Mouse (Mus musculus) spleen, postnatal 14 days (tissue): ENCODE measurements around the gene Fkbp5.

Experiments
- DNase-seq, 2 experiments: peaks; one replicate each; pipeline ENCODE4 v3.0.0; 2021 to 2022; ENCODE audit warnings: low spot score in 2 of 2

The Fkbp5 gene

GRCm38 (mm10) chr17:28460388-28460787 is 56.9 kb downstream of the Fkbp5 start:
- DNase-seq, result no peak

GRCm38 (mm10) chr17:28455098-28455497 is 62.2 kb downstream of the Fkbp5 start:
- peak in 1 of 2 experiments; percentile 22 for DNase-seq

- no peak for DNase-seq
These were observed 64.4 kb downstream of the Fkbp5 start for GRCm38 (mm10) chr17:28452889-28453288.

GRCm38 (mm10) chr17:28451914-28452313 is 65.4 kb downstream of the Fkbp5 start:
- DNase-seq, result no peak

GRCm38 (mm10) chr17:28451487-28451886 is 65.8 kb downstream of the Fkbp5 start:
- no peak for DNase-seq

- DNase-seq, result no peak
These were observed 69.1 kb downstream of the Fkbp5 start for GRCm38 (mm10) chr17:28448225-28448624.

GRCm38 (mm10) chr17:28447789-28448188 is 69.5 kb downstream of the Fkbp5 start:
- DNase-seq, result no peak

- no peak for DNase-seq
These were observed 70.5 kb downstream of the Fkbp5 start for GRCm38 (mm10) chr17:28446820-28447168.

GRCm38 (mm10) chr17:28445886-28446819 is 71.2 kb downstream of the Fkbp5 start:
- no peak for DNase-seq

GRCm38 (mm10) chr17:28442661-28443060 is 74.7 kb downstream of the Fkbp5 start:
- no peak for DNase-seq

GRCm38 (mm10) chr17:28438342-28439115 is 78.8 kb downstream of the Fkbp5 start:
- no peak for DNase-seq

- no peak for DNase-seq
These were observed 79.4 kb downstream of the Fkbp5 start for GRCm38 (mm10) chr17:28437938-28438337.

GRCm38 (mm10) chr17:28434921-28435485 is 82.3 kb downstream of the Fkbp5 start:
- DNase-seq, result no peak

- DNase-seq, result no peak
These were observed 84.3 kb downstream of the Fkbp5 start for GRCm38 (mm10) chr17:28433029-28433428.

GRCm38 (mm10) chr17:28431931-28432335 is 85.4 kb downstream of the Fkbp5 start:
- no peak for DNase-seq

GRCm38 (mm10) chr17:28431038-28431437 is 86.3 kb downstream of the Fkbp5 start:
- no peak for DNase-seq

GRCm38 (mm10) chr17:28428474-28429258 is 88.7 kb downstream of the Fkbp5 start:
- DNase-seq, result no peak

GRCm38 (mm10) chr17:28427666-28428065 is 89.7 kb downstream of the Fkbp5 start:
- DNase-seq, result no peak

- no peak for DNase-seq
These were observed 93.0 kb downstream of the Fkbp5 start for GRCm38 (mm10) chr17:28424373-28424772.

GRCm38 (mm10) chr17:28421071-28421470 is 96.3 kb downstream of the Fkbp5 start:
- DNase-seq, result no peak

- DNase-seq, result no peak
These were observed 96.9 kb downstream of the Fkbp5 start for GRCm38 (mm10) chr17:28420229-28421051.
